Mouse (Mus musculus) heart, postnatal 14 days (tissue): ENCODE data around the gene Vgll4. TPM values are rescaled to one million over a fixed set of nuclear protein-coding genes. Genes with fewer than 3 reads are reported as not detected.
A peak's percentile ranks its signal among the peaks of the same experiment; 100 is the strongest.

Source experiments
- DNase-seq, 2 experiments: peaks; one replicate each; pipeline ENCODE4 v3.0.0; 2021 to 2022
- intact Hi-C: fragments of 180-260 bp; cut with DNase I; formaldehyde crosslinking; loops from one replicate; pipeline ENCODE4 v1.15.1; 2025
- total RNA-seq, 2 experiments: library from RNA; stranded (reverse); gene quantifications; 2 replicates each; pipeline ENCODE4 v1.2.3; 2021

Vgll4 gene
- total RNA-seq, 2 experiments from 2014 or later: 28.4 to 29.5 TPM

DNA sequence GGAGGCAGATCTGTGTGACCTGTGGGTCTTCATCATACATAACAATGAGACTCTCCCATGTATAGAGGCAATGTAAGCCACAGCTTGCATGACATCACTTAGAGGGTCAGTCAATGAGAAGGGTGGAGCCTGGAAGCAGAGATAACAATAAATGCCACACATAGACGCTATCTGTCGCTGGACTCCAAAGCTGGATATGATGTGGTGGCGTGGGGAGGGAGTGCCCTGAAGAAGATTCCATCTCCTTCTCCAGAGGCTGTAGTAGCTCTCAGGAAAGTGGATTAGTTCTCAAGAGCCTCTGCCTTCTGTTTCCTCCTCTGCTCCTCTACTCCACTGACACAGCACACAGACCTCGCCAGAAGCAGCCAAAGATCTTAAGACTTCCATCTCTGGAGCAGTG is 89.0 kb downstream of the Vgll4 start:
- DNase-seq: no peak
- intact Hi-C loops: no loop called here

DNA sequence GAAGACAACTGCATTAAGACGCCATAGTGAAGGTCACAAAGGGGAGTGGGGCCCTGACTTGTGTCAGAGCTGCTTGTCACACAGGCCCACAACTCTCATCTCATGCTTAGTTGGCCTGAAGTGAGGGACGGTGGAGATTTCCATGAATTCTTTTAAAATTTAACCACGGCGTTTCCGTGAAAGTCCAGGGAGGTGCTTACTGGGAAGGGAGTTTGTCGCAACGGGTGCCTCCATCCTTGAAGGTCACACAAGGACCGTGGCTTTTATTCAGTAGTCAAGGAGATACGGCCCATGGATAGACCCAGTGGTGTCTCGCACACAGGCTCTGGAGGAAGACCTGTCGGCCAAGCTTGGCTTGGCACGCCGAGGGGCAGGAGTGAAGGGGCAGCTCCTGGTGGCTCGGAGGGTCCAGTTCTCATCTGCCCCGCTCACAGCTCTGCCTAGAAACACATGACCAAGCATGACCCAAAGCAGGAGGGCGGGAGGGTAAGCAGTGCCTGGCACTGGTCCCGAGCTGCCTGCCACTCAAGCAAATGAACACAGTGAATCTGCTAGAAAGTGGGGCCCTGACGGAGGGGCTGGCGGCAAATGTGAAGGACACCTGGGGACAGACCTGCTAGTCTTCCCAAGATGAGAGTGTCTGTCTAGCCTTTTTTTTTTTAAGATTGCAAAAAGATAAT is 90.8 kb downstream of the Vgll4 start:
- DNase-seq: peak in 1 of 2 experiments; percentile 63

DNA sequence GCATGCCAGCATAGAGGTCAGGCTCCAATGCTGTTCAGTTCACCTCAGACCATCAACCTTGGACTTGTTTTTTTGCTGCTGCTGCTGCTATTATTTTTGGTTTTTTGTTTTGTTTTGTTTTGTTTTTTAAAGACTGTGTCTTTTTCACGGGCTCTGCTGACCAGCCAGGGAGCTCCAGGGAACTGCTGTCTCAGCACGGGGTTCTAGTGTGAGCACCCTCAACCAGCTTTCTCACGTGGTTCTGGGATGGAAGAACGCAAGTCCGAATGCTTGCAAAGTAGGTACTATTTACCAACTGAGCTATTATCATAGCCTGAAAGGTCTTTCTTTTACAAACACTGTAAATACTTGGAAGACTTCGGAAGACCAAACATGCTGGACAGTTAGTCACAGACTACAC is 93.2 kb downstream of the Vgll4 start:
- DNase-seq: no peak
- intact Hi-C loops: loop anchor here (5.0 kb wide), 1 partner anchor 154 kb away; no protein-coding TSS in a partner anchor

More for the DNA sequence above, 90.8 kb downstream of the Vgll4 start:
- intact Hi-C loops: loop anchor here (5.0 kb wide), 1 partner anchor 157 kb away; no protein-coding TSS in a partner anchor

DNA sequence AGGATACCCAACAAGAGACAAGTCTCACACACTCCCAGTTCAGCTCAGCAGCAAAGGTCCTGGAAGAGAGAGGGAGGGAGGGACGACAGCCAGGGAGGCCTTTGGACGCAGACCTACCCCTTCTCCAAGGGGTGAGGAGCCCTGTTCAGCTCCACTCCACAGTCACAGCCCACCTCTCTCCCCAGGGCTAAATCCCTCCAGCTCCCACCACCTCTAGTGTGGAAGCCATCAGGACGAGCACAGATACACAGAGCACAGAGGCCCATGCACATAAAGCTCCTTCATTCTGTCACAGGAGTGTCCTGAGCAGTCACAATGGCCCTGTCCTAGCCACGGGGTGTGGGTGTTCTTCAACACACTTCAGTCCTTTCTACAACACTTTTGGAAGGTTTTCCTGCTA is 93.8 kb downstream of the Vgll4 start:
- DNase-seq: no peak
- intact Hi-C loops: loop anchor here (5.0 kb wide), 1 partner anchor 154 kb away; no protein-coding TSS in a partner anchor

DNA sequence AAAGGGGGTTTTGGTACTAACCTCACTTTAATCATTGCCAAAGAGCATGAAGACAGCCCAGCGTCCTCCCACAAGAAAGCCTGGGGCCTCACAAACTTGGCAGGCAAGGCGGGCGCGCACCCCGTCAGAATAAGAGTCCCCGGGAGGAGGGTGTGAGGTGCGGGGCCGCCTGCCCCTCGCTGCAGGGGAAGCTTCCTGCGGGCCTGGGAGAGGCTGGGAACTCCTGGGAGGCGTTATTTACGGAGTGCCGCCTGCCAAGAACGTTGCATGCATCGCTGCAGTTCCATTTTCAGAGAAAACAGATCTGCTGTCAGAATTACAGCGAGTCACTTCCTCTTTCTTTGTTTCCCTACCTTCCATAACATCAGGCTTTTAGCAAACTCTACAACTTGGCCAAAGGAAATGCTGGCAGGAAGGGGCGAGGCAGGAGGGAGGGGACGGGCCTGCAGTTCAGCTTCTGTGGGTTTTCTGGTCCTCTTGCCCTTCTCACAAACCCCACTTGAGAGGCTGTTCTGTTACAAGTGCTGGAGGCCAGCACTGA is 94.7 kb downstream of the Vgll4 start:
- peak; percentile 95 to 97 for DNase-seq
- intact Hi-C loops: loop anchor here (2.0 to 5.0 kb wide), 2 partner anchors 46 to 153 kb away; no protein-coding TSS in a partner anchor

DNA sequence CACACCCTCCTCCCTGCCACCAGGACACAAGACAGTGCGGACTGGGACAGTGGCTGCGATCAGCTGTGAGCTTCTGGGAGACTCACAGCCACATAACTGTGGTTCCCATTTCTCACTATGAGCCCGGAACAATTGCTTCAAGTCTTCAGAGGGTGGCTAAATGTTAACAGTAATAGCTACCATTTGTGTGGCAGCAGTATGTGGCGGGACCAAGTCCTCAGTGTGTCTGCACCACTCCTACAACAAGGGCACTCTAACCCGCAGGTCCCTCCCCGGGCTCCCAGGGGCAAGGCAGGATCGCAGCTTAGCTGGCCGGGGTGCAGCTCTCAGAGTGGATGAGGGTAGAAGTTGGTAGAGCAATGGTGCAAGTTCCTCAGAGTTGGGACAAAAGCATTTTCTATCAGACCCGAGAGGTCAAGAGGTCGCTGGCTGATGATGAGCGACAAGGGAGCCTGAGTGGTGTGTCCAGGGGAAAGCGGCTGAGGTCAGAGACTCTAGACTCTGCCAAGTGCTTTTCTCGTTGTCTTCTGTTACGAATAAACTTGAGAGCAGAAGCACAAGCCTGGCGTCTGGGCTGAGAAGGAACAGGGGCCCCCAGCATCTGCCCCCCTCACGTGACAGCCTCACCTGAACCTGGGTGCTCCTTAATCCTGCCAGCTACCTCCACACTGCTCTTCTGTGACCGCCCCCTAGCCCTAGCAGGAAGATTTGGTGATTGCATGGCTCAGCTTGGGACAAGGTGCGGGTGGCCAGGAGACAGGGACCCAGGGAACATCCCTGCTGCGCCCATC is 95.5 kb downstream of the Vgll4 start:
- DNase-seq: no peak
- intact Hi-C loops: loop anchor here (2.0 kb wide), 1 partner anchor 46 kb away; no protein-coding TSS in a partner anchor

DNA sequence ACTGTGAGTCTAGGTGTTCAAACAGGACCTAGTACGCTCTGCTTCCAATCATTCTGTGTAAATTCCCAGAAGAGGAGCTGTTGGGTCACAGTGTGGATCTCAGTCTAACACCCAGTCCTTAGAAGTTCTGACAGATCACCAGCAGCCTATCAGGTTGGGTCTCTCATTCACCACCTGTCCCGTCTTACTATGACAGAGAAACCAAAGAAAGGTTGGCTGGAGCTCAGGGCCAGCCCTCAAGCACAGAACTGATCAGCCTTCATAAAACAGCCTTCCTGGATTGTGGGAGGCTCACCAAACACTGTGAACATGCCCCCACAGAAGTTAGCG is 96.0 kb downstream of the Vgll4 start:
- intact Hi-C loops: loop anchor here (2.0 kb wide), 1 partner anchor 47 kb away; no protein-coding TSS in a partner anchor
- no peak for DNase-seq

DNA sequence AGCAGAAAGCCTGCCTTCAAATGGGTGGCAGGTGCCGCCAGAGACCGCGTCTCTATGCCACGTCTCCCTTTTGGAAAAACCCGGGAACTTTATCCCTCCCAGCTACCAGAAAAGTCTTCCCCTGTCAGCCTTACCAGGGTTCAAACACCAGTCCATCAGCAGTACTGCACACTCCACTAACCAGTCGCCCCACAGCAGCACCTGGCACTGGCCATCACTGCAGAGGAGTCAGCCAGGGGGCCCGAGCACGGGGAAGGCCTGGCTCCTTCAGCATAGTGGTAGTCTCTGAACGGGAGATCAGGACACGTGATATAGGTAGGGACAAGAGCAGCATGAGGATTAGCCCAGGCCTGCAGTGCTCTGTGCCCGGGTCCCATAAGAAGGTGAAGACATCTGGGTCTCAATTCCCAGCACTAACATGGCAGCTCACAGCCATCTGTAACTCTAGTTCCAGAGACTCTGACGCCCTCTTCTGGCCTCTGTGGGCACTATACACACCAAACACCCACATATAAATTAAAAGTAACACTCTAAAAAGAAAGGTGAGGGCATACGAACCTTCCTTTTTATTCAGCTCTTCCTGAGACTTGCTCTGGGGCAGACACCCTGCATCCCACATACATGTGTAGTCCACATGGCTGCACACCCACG is 98.7 kb downstream of the Vgll4 start:
- intact Hi-C loops: no loop called here
- no peak for DNase-seq

DNA sequence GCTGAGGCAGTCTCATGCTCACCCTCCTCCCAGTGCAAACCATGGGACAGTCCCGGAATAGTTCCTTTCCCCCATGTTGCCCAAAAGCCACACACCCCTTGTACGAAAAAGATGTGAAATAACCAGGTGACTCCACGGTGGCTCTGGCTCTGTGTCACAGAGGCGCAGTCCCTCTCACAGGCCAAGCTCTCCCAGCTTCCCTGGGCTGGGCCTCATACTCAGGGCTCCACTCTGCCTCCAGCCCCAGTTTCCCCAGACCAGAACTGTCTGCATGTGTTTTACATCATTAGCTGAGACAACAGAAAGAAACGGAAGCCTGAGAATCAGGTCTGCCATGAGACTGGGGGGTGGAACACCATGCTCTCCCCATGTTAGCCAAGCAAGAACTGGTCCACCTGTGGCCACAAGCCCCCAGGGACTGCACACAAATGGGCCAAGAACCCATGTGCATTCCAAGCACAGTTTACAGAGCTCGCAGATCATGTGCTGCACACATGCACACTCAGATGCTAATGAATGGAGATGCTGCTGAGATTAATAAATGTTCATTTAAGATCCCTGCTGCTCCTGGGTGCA is 100.2 kb downstream of the Vgll4 start:
- DNase-seq: no peak
- intact Hi-C loops: no loop called here

DNA sequence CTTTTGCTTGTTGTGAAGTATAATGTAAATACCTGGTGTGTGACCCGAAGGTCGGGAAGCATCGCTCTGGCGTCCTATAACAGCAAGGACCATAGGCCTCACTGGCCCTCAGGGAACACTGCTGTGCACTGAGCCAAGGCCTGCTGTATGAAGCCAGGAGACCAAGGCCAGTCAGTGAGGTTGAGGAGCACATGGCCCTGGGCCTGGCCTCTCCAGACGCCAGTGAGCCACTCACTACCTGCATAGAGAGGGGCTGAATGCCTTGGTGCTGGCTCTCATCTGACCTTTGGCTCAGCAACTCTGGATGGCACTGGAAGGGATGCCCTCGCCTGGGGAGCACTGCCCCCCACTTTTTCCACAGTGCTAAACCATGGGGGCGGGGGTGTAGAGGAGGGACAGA is 101.1 kb downstream of the Vgll4 start:
- intact Hi-C loops: no loop called here
- no peak for DNase-seq

DNA sequence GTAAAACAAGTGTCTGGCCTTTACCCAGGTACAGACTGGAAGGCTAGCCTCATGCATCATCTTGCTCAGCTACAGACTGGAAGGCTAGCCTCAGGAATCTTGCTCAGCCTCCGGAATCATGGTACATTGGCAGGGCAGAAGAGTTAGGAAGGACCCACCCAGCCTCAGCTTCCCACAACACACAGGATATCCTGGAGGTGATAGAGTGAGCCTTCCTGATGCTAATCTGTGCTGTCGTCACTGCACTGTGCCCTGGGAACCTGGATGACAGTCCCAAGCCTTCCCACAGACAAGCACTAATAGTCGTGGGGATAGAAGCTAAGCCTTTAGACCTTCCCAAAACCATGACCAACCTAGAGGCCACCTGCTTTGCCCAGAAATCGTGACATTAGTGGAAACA is 103.2 kb downstream of the Vgll4 start:
- DNase-seq: no peak
- intact Hi-C loops: no loop called here

DNA sequence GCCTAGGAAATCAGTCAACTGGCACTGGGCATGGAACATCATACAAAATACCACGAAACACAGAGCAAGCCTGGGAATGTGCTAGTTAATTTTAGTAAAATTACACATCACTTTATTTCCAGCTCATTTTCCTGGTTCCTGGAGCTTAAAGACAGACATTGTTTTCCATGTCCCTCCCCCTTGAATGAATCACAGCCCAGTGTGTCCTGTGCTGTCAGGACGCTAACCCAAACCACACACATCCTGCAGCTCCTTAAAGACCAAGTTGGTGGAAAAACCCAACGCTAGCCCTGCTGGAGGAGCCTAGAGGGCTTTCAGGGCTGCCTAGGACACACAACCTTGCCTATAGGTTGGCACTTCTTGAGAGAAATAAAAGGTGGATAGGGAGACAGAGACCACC is 103.7 kb downstream of the Vgll4 start:
- intact Hi-C loops: no loop called here

DNA sequence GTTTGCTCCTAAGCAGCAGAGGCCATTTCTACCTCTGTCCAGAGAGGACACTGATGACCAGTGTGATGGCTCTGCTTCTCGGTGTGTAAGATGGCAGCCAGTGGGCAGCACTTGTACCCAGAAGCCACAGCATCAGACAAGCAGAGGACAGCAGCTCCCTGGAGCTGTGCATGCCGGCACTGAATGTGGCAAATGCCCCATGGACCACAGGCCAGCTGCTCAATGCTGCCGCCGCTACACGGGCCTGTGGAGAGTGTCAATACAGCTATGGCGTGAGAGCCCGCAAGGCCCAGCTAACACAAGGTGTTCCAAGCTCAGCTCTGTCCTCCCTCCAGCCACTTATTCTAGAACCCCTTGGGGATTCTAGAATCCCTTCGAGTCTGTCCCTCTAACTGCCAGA is 105.4 kb downstream of the Vgll4 start:
- no peak for DNase-seq
- intact Hi-C loops: loop anchor here (5.0 kb wide), 1 partner anchor 42 kb away; no protein-coding TSS in a partner anchor

More for the DNA sequence above, 103.7 kb downstream of the Vgll4 start:
- DNase-seq: no peak

DNA sequence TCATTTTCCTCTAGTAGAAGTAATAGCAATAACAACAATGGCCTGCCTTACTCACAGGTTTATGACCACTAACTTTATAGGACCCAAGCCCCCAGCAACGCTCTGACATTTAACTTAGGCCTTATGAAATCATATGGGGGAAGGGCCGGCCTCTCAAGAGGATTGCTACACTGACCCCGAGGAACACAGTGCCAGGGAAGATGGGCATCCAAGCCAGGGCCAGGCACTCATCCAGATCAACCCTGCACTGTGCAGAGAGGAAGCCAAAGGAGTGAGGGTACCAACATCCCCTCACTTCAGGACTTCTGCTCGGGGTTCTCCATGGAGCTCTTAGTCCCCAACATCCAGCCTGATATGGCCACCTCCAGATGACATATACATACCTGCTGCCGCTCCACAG is 106.3 kb downstream of the Vgll4 start:
- intact Hi-C loops: loop anchor here (5.0 kb wide), 1 partner anchor 41 kb away; no protein-coding TSS in a partner anchor

DNA sequence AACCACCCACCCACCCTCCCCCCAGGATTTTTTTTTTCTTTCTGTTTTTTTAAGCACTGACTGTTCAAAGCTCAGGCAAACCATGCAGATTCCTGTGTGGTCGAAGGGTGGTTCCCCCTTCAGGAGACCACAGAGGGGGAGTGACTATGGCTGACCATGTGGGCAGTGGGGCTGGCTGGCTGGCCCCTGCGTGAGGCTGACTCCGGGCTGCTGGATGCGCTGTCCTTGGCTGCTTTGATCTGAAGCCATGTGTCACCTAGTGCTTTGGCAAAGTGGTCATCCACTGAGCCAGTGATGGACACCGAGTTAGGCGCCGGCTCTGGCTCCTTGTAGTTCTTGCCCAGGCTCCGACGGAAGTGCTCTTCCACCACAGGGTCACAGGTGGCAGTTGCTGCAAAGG is 107.7 kb downstream of the Vgll4 start:
- DNase-seq: no peak
- intact Hi-C loops: loop anchor here (5.0 kb wide), 1 partner anchor 40 kb away; no protein-coding TSS in a partner anchor

More for the DNA sequence above, 106.3 kb downstream of the Vgll4 start:
- no peak for DNase-seq

DNA sequence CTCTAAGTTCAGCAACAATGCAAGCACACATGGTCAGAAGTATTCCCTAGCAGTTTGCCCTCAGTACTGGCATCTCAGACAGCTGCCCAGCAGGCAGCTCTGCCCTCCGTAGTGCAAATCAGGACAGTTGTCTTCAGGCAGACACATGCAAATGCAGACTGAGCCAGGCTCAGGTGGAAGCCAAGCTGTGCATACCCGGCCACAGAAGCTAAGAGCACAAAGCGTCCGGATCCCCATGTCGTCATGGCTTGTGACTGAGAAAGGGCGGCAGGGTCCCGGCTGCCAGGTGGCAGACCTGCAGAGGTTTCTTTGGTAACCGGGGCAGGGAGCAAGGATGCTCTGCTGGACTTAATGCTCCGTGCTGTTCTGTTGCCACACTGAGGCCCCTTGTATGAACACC is 108.2 kb downstream of the Vgll4 start:
- intact Hi-C loops: loop anchor here (5.0 kb wide), 1 partner anchor 39 kb away; no protein-coding TSS in a partner anchor
- DNase-seq: no peak

DNA sequence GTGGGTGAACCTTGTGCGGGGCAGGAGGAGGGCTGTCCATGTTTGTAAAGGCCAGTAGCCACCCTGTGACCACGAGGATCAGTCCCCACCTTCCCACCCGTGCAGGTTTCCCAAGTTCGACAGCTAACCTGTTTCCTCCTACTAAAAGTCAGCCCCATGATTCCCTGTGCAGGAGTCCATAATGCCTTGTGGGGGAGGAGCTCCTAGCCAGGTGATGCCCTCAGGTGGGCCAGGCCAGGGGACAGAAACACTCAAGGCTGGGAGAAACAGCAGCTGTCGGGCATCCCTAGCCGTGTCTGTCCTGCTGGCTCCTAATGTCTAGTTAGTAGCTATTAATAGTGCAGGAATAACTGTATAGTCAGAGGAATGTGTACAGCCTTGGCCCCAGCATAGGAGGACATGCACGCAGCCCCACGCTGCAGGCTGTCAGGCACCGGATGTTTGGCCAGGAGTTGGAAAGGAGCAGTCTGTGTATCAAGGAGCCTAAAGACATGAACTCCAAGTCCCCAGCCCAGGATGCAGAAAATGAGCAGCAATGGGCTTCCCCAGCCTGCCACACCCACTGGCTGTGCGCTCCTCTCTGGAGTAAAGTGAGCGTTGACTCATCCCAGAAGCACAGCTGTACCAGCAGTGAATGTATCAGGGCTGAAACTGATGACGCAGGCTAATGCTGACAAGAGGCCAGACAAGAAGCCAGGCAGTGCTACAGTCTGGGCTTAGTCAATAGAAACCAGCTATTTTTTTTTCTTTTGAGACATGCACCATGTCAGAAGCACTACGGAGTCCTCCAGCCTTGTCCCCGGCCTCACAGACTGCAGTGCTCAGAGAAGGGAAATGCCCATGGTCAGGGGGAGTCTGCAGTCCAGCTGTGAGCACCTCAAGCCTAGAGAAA is 108.9 kb downstream of the Vgll4 start:
- intact Hi-C loops: loop anchor here (5.0 kb wide), 1 partner anchor 39 kb away; no protein-coding TSS in a partner anchor
- DNase-seq: peak; percentile 58 to 63

DNA sequence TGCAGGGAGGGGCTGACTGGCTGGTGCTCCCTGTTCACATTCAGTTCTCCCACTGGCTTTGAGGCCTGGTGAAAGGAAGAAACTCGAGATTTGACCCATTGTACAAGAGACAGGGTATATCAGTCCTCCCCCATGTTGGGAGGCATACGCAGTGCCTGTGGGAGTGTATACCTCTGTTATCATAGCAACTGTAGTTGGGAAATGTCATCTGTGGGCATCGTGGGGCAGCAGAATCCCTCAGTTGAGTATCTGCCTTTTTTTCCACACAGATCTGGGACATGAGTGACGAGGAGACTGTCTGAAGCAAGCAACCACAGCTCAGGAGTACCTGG is 111.1 kb downstream of the Vgll4 start:
- intact Hi-C loops: no loop called here
- DNase-seq: no peak

DNA sequence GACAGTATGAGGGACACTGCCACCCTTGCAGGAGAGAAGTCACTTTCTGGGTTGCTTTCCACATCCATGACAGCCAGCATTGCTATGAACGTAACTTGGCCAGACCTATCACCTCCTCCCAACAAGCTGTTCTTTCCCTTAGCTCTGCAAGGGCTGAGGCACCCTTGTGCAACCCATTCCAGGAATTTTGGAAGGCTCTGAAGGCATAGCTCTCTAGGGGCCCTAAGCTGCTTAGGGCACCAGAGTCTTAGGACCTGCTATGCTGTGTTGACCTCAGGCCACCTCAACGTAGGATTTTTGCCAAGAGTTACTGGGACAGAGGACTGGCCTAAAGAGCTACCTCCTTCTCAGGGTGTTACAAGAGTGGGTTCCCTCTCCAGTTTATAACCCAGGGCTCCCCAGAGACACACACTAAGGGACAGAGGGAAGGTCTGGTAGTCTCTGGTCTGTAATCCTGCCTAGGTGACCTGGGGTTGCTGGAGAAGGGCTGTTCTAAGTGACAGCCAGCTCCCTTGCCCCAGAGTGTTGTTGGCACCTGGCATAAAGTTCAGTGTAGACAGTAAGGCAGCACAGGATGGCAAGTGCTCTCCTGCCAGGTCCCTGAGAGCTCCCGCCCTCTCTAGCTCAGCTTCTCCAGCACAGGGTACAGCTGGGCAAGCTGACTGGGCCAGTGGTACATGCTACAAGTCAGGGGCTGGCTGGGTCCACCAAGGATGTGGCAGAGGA is 111.6 kb downstream of the Vgll4 start:
- intact Hi-C loops: no loop called here
- DNase-seq: no peak
